Mouse (Mus musculus) cerebellum, adult 9-10 months (tissue): ENCODE results near the gene Chrm4.

Experiments
- DNase-seq: peaks from one replicate; pipeline ENCODE4 v3.0.0; 2022

Chrm4 gene

GRCm38 (mm10) chr2:91922586-91923414 lies 4.2 kb upstream of the Chrm4 start:
- peak; percentile 20 for DNase-seq

GRCm38 (mm10) chr2:91923415-91924337 lies 3.4 kb upstream of the Chrm4 start:
- DNase-seq = peak; percentile 76

GRCm38 (mm10) chr2:91924726-91925125 lies 2.3 kb upstream of the Chrm4 start:
- DNase-seq = peak; percentile 18

- peak; percentile 31 for DNase-seq
Measured at GRCm38 (mm10) chr2:91925442-91925841, 1.6 kb upstream of the Chrm4 start.

GRCm38 (mm10) chr2:91927826-91928533 lies 931 bp downstream of the Chrm4 start:
- DNase-seq = peak; percentile 90

GRCm38 (mm10) chr2:91928534-91929350 lies 1.7 kb downstream of the Chrm4 start:
- peak; percentile 63 for DNase-seq

GRCm38 (mm10) chr2:91929455-91929854 lies 2.4 kb downstream of the Chrm4 start:
- DNase-seq = no peak

GRCm38 (mm10) chr2:91929936-91930335 lies 2.9 kb downstream of the Chrm4 start:
- DNase-seq = peak; percentile 82

GRCm38 (mm10) chr2:91930761-91931291 lies 3.8 kb downstream of the Chrm4 start:
- peak; percentile 61 for DNase-seq

- DNase-seq = peak; percentile 48
Measured at GRCm38 (mm10) chr2:91931328-91932159, 4.5 kb downstream of the Chrm4 start.

GRCm38 (mm10) chr2:91932160-91932711 lies 5.2 kb downstream of the Chrm4 start, which contains the start of gene Mdk:
Gene Mdk, minus strand, starts transcription at chr2:91932297.
- DNase-seq = peak; percentile 53

GRCm38 (mm10) chr2:91932737-91933350 lies 5.8 kb downstream of the Chrm4 start:
- peak; percentile 78 for DNase-seq

- DNase-seq = peak; percentile 88
Measured at GRCm38 (mm10) chr2:91933471-91933870, 6.4 kb downstream of the Chrm4 start.

- no peak for DNase-seq
Measured at GRCm38 (mm10) chr2:91934016-91934415, 7.0 kb downstream of the Chrm4 start.

GRCm38 (mm10) chr2:91934826-91935525 lies 7.9 kb downstream of the Chrm4 start:
- DNase-seq = peak; percentile 83

- DNase-seq = peak; percentile 46
Measured at GRCm38 (mm10) chr2:91936154-91936553, 9.1 kb downstream of the Chrm4 start.

GRCm38 (mm10) chr2:91939303-91939935 lies 12.4 kb downstream of the Chrm4 start:
- no peak for DNase-seq

- no peak for DNase-seq
Measured at GRCm38 (mm10) chr2:91942356-91942755, 15.3 kb downstream of the Chrm4 start.
